Mouse (Mus musculus): ENCODE results near the gene Pdilt.
A peak's percentile ranks its signal among the peaks of the same experiment; 100 is the strongest.
"Not testable (repeated sequence)": the region's sequence is repeated elsewhere in the genome, so short reads cannot be mapped to it uniquely, and the experiment has no call there.

Gene Pdilt

GRCm38 (mm10) chr7:119523389-119523788 lies at the start of gene Pdilt:
TSS of gene Pdilt (minus strand) at chr7:119523489.
- no peak for DNase-seq (ENCODE audit: low spot score in 2 of 2)

DNA sequence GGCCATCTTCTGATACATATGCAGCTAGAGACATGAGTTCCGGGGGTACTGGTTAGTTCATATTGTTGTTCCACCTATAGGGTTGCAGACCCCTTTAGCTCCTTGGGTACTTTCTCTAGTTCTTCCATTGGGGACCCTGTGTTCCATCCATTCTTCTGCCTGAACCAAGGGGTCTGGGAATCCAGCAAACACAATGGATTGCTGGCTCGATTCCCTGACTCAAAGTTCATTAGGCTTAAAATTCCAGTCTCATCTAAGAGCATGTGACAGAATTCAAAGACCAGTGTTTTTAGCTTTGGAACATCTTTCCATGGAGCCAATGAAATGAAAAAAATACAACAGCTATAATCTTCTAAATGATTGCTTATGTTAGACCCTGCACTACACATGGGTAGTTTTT lies 39.2 kb upstream of the Pdilt start:
- not testable (repeated sequence) for DNase-seq (ENCODE audit: low spot score in 2 of 2)

DNA sequence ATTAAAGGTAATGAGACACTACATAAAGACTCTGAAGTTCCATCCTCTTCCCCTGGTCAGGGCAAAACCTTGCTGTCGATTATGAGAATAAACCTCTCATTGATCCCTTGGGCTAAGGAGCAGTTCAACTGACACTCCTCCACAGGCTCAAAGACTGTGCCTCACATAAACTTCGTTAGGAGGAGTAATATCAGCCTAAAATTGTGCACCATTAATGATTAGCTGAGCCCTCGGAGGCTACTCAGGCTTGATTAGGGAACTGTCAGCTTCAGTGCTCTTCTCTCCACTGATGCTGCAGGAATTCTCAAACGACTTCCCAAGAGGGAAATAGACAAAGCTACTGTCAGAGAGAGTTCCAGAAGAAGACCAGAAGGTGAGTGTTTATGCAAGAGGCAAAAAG lies 38.2 kb upstream of the Pdilt start:
- DNase-seq (ENCODE audit: low spot score in 2 of 2) = no peak

DNA sequence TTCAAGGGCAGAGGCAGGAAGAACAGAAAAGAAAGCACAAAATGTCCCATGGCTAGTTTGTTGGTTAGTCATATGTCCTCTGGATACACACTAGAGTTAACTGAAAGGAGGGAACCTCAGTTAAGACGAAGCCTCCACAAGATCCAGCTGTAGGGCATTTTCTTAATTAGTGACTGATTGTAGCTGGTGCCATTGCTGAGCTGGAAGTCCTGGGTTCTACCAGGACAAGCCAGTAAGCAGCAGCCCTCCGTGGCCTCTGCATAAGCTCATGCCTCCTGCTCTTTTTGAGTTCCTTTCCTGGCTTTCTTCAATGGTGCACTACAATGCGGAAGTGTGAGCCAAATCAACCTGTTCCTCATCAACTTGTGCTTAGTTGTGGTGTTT lies 37.2 kb upstream of the Pdilt start:
- DNase-seq (ENCODE audit: low spot score in 2 of 2) = no peak

- no peak for DNase-seq (ENCODE audit: low spot score in 2 of 2)
Measured at GRCm38 (mm10) chr7:119559789-119560451, 36.6 kb upstream of the Pdilt start.

DNA sequence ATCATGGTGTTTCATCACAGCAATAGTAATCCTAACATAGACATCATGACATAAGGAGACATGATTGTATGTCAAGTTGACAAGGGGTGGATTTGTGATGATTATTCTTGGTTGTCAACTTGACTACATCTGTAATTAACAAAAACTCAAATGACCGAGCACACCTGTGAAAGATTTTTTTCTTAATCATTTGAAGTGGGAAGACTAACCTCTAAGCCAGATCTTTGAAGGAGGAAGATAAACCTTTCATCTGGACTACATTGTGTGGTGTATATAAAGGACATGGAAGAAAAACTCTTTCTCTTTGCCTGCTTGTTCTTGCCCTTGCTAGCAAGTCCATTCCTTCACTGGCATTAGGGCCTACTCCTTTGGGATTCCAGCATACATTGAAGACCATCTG lies 30.8 kb upstream of the Pdilt start, which contains the start of gene Acsm2:
Acsm2 (plus strand) TSS at position 301 of the 400 bp plus-strand sequence.
- no peak for DNase-seq (ENCODE audit: low spot score in 2 of 2)

DNA sequence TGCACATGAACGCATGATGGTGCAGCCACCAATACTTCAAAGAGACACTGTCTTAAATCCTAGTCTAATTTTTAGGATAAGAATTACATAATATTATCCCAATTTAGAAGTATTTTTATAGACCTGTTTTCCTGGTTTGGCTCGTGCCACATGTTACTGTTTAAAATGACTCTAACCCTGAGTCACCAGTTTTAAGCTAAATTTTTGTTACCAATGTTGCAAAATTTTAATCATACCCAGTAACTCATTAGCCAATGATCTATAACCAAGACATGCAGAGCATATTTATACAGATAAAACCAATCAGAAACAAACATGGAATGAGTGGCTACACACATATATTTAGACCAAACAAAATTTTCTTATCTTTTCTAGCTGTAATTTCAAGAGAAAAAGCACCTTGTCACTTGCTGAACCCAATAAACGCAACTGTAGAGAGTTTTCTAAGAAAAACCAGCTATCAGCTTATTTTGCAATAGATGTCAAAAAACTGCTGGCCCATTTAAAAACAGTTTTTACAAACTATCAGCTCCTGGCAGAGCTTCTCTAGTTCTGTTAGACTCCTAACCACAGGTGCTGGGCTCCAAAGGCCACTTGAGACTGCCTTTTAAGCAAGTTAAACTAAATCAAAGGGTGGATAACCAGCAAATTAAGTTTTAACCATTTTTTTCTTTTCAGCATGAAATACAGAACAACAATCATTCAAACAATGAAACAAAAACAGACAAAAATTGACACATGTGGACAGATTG lies 27.4 kb upstream of the Pdilt start:
- no peak for DNase-seq (ENCODE audit: low spot score in 2 of 2)

DNA sequence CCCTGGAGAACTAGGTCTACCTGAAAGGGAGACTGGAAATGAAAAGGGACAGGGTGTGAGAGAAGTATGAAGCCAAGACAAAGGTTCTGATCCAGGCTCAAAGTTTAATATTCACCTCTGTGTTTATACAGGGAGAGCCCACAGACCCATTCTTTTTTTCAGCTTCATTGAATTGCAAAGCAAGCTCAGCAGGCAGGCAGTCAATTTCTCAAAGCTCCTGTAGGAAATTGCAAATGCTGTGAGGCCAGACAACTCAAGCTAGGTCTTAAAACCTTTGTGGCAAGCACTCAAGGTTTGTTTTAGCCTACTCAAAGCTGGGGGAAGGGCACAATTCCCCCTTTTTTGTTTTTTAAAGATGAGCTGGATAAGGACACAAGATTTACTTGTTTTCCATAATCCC lies 22.3 kb upstream of the Pdilt start:
- DNase-seq (ENCODE audit: low spot score in 2 of 2) = no peak

- DNase-seq (ENCODE audit: low spot score in 2 of 2) = no peak
Measured at GRCm38 (mm10) chr7:119542445-119542844, 19.2 kb upstream of the Pdilt start.

DNA sequence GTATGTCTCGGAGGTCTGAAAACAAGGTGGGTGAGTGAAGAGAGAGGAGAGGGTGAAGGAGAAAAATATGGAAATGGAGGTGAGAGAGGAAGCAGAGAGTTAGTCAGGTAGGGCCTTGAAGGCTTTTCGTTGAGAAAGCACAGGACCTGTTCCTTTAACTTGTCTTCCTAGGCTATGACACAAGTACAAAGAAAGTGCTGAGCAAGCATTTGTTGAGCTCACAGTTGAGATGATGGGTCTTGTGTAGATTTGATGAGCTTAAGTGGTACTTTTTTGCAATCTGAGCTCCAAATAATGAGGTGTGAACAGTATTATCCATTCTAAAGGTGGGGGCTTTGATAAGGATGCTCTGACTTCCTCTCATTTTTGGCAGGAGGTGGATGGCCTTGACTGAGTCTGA lies 11.1 kb upstream of the Pdilt start:
- no peak for DNase-seq (ENCODE audit: low spot score in 2 of 2)

- DNase-seq (ENCODE audit: low spot score in 2 of 2) = no peak
Measured at GRCm38 (mm10) chr7:119532924-119533323, 9.6 kb upstream of the Pdilt start.

DNA sequence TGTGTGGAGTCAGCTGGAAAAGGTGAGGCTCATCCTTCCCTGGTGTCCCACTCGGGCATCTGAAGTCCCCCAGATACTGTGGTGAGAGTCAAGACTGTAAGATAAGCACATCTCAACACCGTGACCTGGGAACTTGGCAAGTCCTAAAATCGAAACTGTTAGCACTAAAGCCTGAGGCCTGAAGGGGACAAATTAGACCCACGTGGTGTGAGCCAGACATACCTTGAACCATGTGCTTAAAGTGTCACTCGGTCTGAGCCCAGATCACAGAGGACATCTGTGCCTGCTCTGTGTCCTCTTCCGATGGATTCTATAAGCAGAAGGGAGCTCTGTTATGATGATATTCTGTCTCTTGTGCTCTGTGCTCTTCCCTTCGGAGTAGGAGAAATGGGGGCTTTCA lies 5.3 kb upstream of the Pdilt start:
- DNase-seq (ENCODE audit: low spot score in 2 of 2) = no peak

GRCm38 (mm10) chr7:119527548-119527947 lies 4.3 kb upstream of the Pdilt start:
- no peak for DNase-seq (ENCODE audit: low spot score in 2 of 2)

DNA sequence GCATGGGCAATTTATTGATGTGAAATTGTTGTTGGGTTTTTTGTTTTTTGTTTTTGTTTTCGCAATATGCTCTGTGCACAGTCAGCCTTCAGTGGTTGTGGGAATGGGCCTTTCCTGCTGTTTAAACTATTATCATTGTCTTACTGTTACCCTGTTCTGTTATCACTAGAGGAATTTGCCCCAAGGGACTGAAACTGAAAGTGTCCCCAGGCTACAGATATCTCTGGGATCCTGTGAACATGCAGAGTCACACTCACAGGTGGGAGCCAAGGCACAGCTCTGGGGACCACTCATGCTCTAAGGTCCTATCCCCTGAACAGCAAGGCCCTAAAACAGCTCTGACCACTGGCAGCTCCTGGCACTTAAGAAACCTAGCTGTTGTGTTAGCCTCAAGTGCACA lies 3.8 kb upstream of the Pdilt start:
- no peak for DNase-seq (ENCODE audit: low spot score in 2 of 2)

DNA sequence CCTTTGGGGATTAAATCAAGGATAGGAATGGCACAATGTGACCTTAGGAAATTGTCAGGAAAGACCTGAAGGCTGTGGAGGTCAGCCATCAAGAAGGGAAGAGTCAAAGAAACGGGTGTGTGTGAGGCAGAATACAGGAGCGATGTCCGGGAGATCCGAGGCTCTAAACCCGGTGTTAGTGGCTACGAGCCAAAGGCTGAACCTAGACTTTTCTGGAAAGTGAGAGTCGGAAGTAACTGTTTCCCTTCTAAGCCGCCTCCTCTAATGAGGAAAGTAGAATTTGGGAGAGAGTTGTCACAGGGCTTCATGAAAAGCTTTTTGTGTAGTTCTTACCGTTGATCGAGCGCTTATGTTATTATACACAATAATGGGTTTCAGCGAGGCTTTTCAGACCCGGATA lies 3.2 kb upstream of the Pdilt start:
- DNase-seq (ENCODE audit: low spot score in 2 of 2) = no peak

GRCm38 (mm10) chr7:119525881-119526281 lies 2.6 kb upstream of the Pdilt start:
- no peak for DNase-seq (ENCODE audit: low spot score in 2 of 2)

DNA sequence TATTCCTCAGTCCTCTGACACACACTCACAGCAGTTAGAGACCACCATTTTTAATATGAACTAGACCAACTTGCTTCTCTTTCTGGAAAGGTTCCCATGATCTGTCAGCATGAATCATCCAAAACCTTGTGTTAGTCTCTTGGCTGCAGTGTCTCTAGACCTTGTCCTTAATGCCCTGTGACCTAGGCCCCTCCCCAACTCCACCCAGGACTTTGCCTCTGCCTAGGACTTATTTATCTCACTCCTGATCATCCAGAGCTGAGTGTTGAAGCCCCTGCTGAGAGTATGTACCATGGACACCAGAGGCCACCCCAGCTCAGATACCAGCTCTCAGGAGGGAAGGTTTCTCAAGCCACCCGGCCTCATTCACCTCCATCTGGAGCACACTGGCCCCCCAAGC lies 904 bp downstream of the Pdilt start:
- no peak for DNase-seq (ENCODE audit: low spot score in 2 of 2)

DNA sequence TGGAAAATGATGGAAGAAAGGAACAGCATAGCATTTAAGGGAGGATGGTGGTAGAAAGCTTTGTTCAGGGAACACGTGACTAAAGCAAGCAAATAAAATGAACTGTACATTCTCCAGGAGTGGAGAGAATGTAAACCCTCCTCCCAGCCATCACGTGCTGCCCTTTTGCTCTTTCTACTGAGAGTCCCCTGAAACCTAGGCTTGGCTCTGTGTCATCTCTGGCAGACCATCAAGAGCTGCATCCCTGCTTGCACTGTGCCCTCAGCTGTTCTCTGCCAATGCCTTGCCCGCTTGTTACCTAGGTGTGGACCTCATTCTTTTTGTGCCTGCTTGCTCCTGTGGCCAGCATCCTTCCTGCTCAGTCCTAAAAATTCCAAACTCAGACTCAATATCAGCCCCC lies 1.5 kb downstream of the Pdilt start:
- no peak for DNase-seq (ENCODE audit: low spot score in 2 of 2)

DNA sequence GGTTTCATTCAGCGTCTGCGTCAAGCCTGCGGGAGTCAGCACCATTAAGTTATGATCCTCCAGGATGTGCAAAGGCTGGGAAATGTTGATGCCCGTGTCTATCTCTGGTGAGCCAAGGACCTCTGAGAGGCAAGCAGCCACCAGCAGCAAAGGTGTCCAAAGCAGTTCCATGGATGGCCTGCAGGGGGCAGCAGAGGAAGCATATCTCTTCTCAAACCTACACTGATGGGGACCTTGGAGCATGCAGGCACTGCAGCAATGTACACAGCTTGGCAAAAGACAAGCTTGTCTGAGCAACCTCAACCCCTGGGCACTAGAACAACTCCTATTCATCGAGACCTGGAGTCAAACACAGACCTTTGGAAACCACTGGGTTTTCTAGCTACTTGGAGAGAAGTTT lies 3.6 kb downstream of the Pdilt start:
- DNase-seq (ENCODE audit: low spot score in 2 of 2) = peak; percentile 36 to 67

- no peak for DNase-seq (ENCODE audit: low spot score in 2 of 2)
Measured at GRCm38 (mm10) chr7:119519163-119519562, 4.1 kb downstream of the Pdilt start, which contains the start of gene Acsm5. TSS of gene Acsm5 (plus strand) at chr7:119519463.

DNA sequence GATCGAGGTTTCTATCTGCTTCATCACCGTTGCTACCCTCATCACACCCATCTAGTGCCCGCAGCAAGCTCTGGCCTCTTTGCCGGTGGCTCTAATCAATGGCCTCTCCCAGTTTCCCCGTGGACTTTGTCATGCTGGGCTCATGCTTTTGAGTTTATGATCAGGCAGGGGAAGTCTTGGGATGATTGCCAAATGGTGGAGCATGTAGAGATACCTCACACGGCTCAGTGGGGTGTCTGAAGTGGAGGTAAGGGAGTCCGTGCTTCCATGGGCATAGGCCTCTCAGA lies 7.1 kb downstream of the Pdilt start:
- no peak for DNase-seq (ENCODE audit: low spot score in 2 of 2)

GRCm38 (mm10) chr7:119515492-119516271 lies 7.6 kb downstream of the Pdilt start:
- DNase-seq (ENCODE audit: low spot score in 2 of 2) = peak; percentile 15 to 58

DNA sequence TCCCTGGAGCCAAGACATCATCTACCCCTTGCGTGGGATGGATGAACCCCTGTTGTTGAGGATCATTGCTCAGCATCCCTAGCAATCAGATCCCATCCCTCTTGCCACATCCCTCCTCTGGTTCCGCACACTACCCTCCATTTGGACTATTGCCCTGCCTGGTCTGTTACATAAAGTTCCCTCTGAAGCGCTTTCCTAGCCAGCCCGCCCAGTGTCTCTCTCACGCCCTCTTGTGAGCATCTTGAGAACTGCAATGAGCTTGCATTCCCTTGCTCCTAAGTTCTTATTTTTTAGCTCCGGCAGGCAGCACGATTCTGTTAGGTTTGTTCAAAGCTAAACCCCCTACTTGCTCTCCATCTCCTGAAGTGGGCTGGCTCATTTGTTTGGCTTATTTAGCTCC lies 10.2 kb downstream of the Pdilt start:
- DNase-seq (ENCODE audit: low spot score in 2 of 2) = no peak

Measured in spleen, postnatal 10 days (tissue).